Mouse (Mus musculus) myocyte (in vitro differentiated cells): Measurements from ENCODE around the gene Zbtb8b.

Experiments used
- CEBPB ChIP-seq: IDR thresholded peaks from 2 replicates; pipeline ENCODE4 v1.6.1; 2011; ENCODE audit warnings: mild to moderate bottlenecking, moderate library complexity; ENCODE audit not compliant: poor library complexity, insufficient read depth, severe bottlenecking
- MAX ChIP-seq: IDR thresholded peaks from one replicate; pipeline ENCODE4 v1.6.1; 2011; ENCODE audit warnings: low read depth, mild to moderate bottlenecking, control low read depth
- MYOD1 ChIP-seq, 3 experiments: IDR thresholded peaks; one replicate each; pipeline ENCODE4 v1.6.1; 2011; ENCODE audit warnings: control low read depth in 2 of 3, low read depth in 2 of 3, mild to moderate bottlenecking in 2 of 3, moderate library complexity in 1 of 3; ENCODE audit not compliant: insufficient read length in 2 of 3, control insufficient read depth in 1 of 3
- POLR2A ChIP-seq: IDR thresholded peaks from one replicate; pipeline ENCODE4 v1.6.1; 2011; ENCODE audit warnings: low read depth, mild to moderate bottlenecking, control low read depth, moderate library complexity; ENCODE audit not compliant: insufficient read length
- SRF ChIP-seq: IDR thresholded peaks from one replicate; pipeline ENCODE4 v1.6.1; 2011; ENCODE audit warnings: low read depth; ENCODE audit not compliant: control insufficient read depth, insufficient read length
- TCF12 ChIP-seq: IDR thresholded peaks from one replicate; pipeline ENCODE4 v1.6.1; 2011; ENCODE audit warnings: mild to moderate bottlenecking, control low read depth; ENCODE audit not compliant: poor library complexity, insufficient read depth, severe bottlenecking
- TCF3 ChIP-seq: IDR thresholded peaks from one replicate; pipeline ENCODE4 v1.6.1; 2011; ENCODE audit warnings: low read depth, control low read depth; ENCODE audit not compliant: insufficient read length
- USF1 ChIP-seq: IDR thresholded peaks from one replicate; pipeline ENCODE4 v1.6.1; 2011; ENCODE audit warnings: low read depth, mild to moderate bottlenecking, control low read depth, moderate library complexity

DNA sequence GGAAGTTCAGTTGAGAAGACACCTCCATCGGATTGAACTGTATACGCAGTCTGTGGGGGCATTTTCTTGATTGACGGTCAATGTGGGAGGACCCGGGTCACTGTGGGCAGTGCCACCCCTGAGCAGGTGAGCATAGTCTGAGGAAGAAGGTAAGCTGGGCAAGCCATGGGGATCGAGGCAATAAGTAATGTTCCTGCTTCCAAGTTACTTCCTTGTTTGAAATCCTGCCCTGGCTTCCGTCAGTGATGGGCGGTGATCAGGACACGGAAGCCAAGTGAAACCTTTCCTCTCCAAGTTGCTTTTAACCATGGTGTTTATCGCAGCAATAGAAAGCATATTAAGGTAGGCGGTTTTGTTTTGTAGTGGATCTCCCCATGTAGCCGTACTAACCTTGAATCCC is 55.0 kb downstream of the Zbtb8b start:
- TF ChIP-seq MYOD1 (IDR thresholded peaks at IDR 0.05; ENCODE audit: control insufficient read depth in 1 of 3, insufficient read length in 2 of 3, low read depth in 2 of 3), result no peak
- TF ChIP-seq USF1, result no peak
- no peak for TF ChIP-seq POLR2A
- no peak for TF ChIP-seq SRF
- no peak for TF ChIP-seq MAX
- no peak for TF ChIP-seq TCF12
- TF ChIP-seq CEBPB, result no peak
- TF ChIP-seq TCF3, result no peak
